Mouse (Mus musculus) CH12.LX (cell line): ENCODE measurements around the gene Ttll10. TPM values are rescaled to one million over a fixed set of nuclear protein-coding genes. Genes with fewer than 3 reads are reported as not detected.

Experiments used
- DNase-seq: peaks from one replicate; pipeline ENCODE4 v3.0.0-alpha.2; 2013; ENCODE audit errors: extremely low read depth
- H3K27ac ChIP-seq: 2 replicates; pipeline ENCODE4 v1.5.1; 2012; ENCODE audit warnings: low read depth, mild to moderate bottlenecking, control low read depth, moderate library complexity; ENCODE audit not compliant: insufficient read depth
- H3K27me3 ChIP-seq: replicated peaks from 2 replicates; pipeline ENCODE3; 2012; ENCODE audit warnings: inconsistent platforms
- H3K36me3 ChIP-seq, 2 experiments: replicated peaks in 1 of 2; 2 replicates each; pipeline versions ENCODE3 to v1.6.1; 2012; ENCODE audit warnings: inconsistent platforms in 1 of 2, low read length in 1 of 2, mild to moderate bottlenecking in 1 of 2, mixed read lengths in 1 of 2, moderate library complexity in 1 of 2; ENCODE audit not compliant: control insufficient read depth in 1 of 2, insufficient read depth in 1 of 2
- H3K4me1 ChIP-seq, 2 experiments: 2 replicates each; pipeline ENCODE4 v1.6.1; 2012; ENCODE audit warnings: inconsistent platforms in 1 of 2, moderate library complexity in 1 of 2; ENCODE audit not compliant: insufficient read depth in 2 of 2, control insufficient read depth in 1 of 2
- H3K4me2 ChIP-seq: 2 replicates; pipeline ENCODE4 v1.6.1; 2012; ENCODE audit warnings: low read depth, mild to moderate bottlenecking, control low read depth; ENCODE audit not compliant: poor library complexity, insufficient read depth, severe bottlenecking
- H3K4me3 ChIP-seq, 3 experiments: fragments of 150-350 bp in 1 of 3; sonication (generic) in 1 of 3; replicated peaks in 1 of 3; 2 replicates each; pipeline versions ENCODE3 to v1.5.1; 2011 to 2012; ENCODE audit warnings: low read depth in 2 of 3, low read length in 2 of 3, mild to moderate bottlenecking in 2 of 3, moderate library complexity in 2 of 3, control low read depth in 1 of 3, improper control_type of control experiment in 1 of 3, inconsistent platforms in 1 of 3, mixed read lengths in 1 of 3; ENCODE audit not compliant: poor library complexity in 1 of 3
- H3K79me2 ChIP-seq: replicated peaks from 2 replicates; pipeline ENCODE4 v1.6.1; 2012; ENCODE audit warnings: mild to moderate bottlenecking, moderate library complexity; ENCODE audit not compliant: control insufficient read depth, poor library complexity, insufficient read depth, severe bottlenecking; ENCODE audit errors: extremely low read depth
- H3K9ac ChIP-seq: 2 replicates; pipeline ENCODE4 v1.6.1; 2012; ENCODE audit warnings: low read depth, mild to moderate bottlenecking, control low read depth, moderate library complexity; ENCODE audit not compliant: insufficient read depth
- H3K9me3 ChIP-seq: replicated peaks from 2 replicates; pipeline ENCODE3; 2012; ENCODE audit warnings: low read length, inconsistent platforms, mixed read lengths
- BHLHE40 ChIP-seq: IDR thresholded peaks from 2 replicates; pipeline ENCODE4 v1.6.1; 2011; ENCODE audit warnings: mild to moderate bottlenecking, low read depth, low read length, improper control_type of control experiment
- CHD1 ChIP-seq: IDR thresholded peaks from 2 replicates; pipeline ENCODE4 v1.6.1; 2012; ENCODE audit warnings: low read depth, low read length, improper control_type of control experiment, inconsistent platforms
- CHD2 ChIP-seq: IDR thresholded peaks from 2 replicates; pipeline ENCODE4 v1.6.1; 2011; ENCODE audit warnings: low read length, improper control_type of control experiment
- CTCF ChIP-seq, 2 experiments: IDR thresholded peaks in 1 of 2; conservative IDR thresholded peaks in 1 of 2; 2 replicates each; pipeline ENCODE4 v1.5.1; 2011 to 2012; ENCODE audit warnings: low read depth in 2 of 2, low read length in 2 of 2, improper control_type of control experiment in 1 of 2, inconsistent platforms in 1 of 2, mild to moderate bottlenecking in 1 of 2, moderate library complexity in 1 of 2
- E2F4 ChIP-seq: IDR thresholded peaks from 2 replicates; pipeline ENCODE4 v1.6.1; 2011; ENCODE audit warnings: low read depth, low read length, improper control_type of control experiment; ENCODE audit not compliant: insufficient replicate concordance
- ELF1 ChIP-seq: IDR thresholded peaks from 2 replicates; pipeline ENCODE4 v1.6.1; 2014; ENCODE audit warnings: low read depth, mild to moderate bottlenecking, inconsistent platforms, low read length, improper control_type of control experiment
- EP300 ChIP-seq: IDR thresholded peaks from 2 replicates; pipeline ENCODE4 v1.6.1; 2011; ENCODE audit warnings: low read length, improper control_type of control experiment
- ETS1 ChIP-seq: conservative IDR thresholded peaks from 2 replicates; pipeline ENCODE4 v1.6.1; 2012; ENCODE audit warnings: low read depth, mild to moderate bottlenecking, inconsistent platforms, low read length, improper control_type of control experiment, moderate library complexity
- GABPA ChIP-seq: IDR thresholded peaks from 2 replicates; pipeline ENCODE4 v1.6.1; 2012; ENCODE audit warnings: low read depth, low read length, improper control_type of control experiment, inconsistent platforms; ENCODE audit not compliant: insufficient replicate concordance
- HCFC1 ChIP-seq: IDR thresholded peaks from 2 replicates; pipeline ENCODE4 v1.6.1; 2012; ENCODE audit warnings: low read depth, mild to moderate bottlenecking, inconsistent platforms, low read length, improper control_type of control experiment
- IRF4 ChIP-seq: IDR thresholded peaks from 2 replicates; pipeline ENCODE4 v1.6.1; 2014; ENCODE audit warnings: low read depth, mild to moderate bottlenecking, inconsistent platforms, low read length, improper control_type of control experiment
- JUN ChIP-seq: IDR thresholded peaks from 2 replicates; pipeline ENCODE4 v1.6.1; 2011; ENCODE audit warnings: low read depth, mild to moderate bottlenecking, low read length, improper control_type of control experiment, moderate library complexity; ENCODE audit not compliant: insufficient read depth
- JUND ChIP-seq: conservative IDR thresholded peaks from 2 replicates; pipeline ENCODE4 v1.6.1; 2011; ENCODE audit warnings: low read depth, low read length, improper control_type of control experiment
- KAT2A ChIP-seq: IDR thresholded peaks from 2 replicates; pipeline ENCODE4 v1.6.1; 2012; ENCODE audit warnings: low read length, improper control_type of control experiment, inconsistent platforms; ENCODE audit not compliant: insufficient replicate concordance
- MAFK ChIP-seq: IDR thresholded peaks from 2 replicates; pipeline ENCODE4 v1.6.1; 2011; ENCODE audit warnings: low read length, improper control_type of control experiment; ENCODE audit not compliant: insufficient replicate concordance
- MAX ChIP-seq: IDR thresholded peaks from 2 replicates; pipeline ENCODE4 v1.6.1; 2011; ENCODE audit warnings: low read length, improper control_type of control experiment
- MAZ ChIP-seq: IDR thresholded peaks from 2 replicates; pipeline ENCODE4 v1.6.1; 2012; ENCODE audit warnings: low read depth, mild to moderate bottlenecking, inconsistent platforms, low read length, improper control_type of control experiment, moderate library complexity
- MEF2A ChIP-seq: IDR thresholded peaks from 2 replicates; pipeline ENCODE4 v1.6.1; 2014; ENCODE audit warnings: low read depth, mild to moderate bottlenecking, inconsistent platforms, low read length, improper control_type of control experiment, borderline replicate concordance
- MXI1 ChIP-seq: IDR thresholded peaks from 2 replicates; pipeline ENCODE4 v1.6.1; 2011; ENCODE audit warnings: mild to moderate bottlenecking, low read depth, low read length, improper control_type of control experiment
- MYC ChIP-seq: IDR thresholded peaks from 2 replicates; pipeline ENCODE4 v1.6.1; 2011; ENCODE audit warnings: low read depth, mild to moderate bottlenecking, improper control_type of control experiment, low read length
- NELFE ChIP-seq: IDR thresholded peaks from 2 replicates; pipeline ENCODE4 v1.6.1; 2011; ENCODE audit warnings: low read depth, low read length, improper control_type of control experiment
- NRF1 ChIP-seq: IDR thresholded peaks from 2 replicates; pipeline ENCODE4 v1.6.1; 2014; ENCODE audit warnings: low read depth, mild to moderate bottlenecking, inconsistent platforms, low read length, improper control_type of control experiment, moderate library complexity
- PAX5 ChIP-seq: IDR thresholded peaks from 2 replicates; pipeline ENCODE4 v1.6.1; 2012; ENCODE audit warnings: low read length, inconsistent platforms, mixed read lengths
- POLR2A ChIP-seq: IDR thresholded peaks from 2 replicates; pipeline ENCODE4 v1.6.1; 2011; ENCODE audit warnings: low read depth, mild to moderate bottlenecking, improper control_type of control experiment, low read length
- POLR2AphosphoS2 ChIP-seq: IDR thresholded peaks from 2 replicates; pipeline ENCODE4 v1.6.1; 2011; ENCODE audit warnings: low read depth, low read length, improper control_type of control experiment
- RAD21 ChIP-seq: IDR thresholded peaks from 2 replicates; pipeline ENCODE4 v1.6.1; 2011; ENCODE audit warnings: low read depth, mild to moderate bottlenecking, low read length, improper control_type of control experiment, moderate library complexity
- RCOR1 ChIP-seq: conservative IDR thresholded peaks from 2 replicates; pipeline ENCODE4 v1.6.1; 2012; ENCODE audit warnings: low read depth, mild to moderate bottlenecking, inconsistent platforms, low read length, improper control_type of control experiment
- SIN3A ChIP-seq: IDR thresholded peaks from 2 replicates; pipeline ENCODE4 v1.6.1; 2012; ENCODE audit warnings: low read length, improper control_type of control experiment, inconsistent platforms
- SMC3 ChIP-seq: IDR thresholded peaks from 2 replicates; pipeline ENCODE4 v1.6.1; 2011; ENCODE audit warnings: low read depth, low read length, improper control_type of control experiment
- TBP ChIP-seq: conservative IDR thresholded peaks from 2 replicates; pipeline ENCODE4 v1.6.1; 2011; ENCODE audit warnings: low read depth, low read length, improper control_type of control experiment
- TCF12 ChIP-seq: IDR thresholded peaks from 2 replicates; pipeline ENCODE4 v1.6.1; 2014; ENCODE audit warnings: low read depth, mild to moderate bottlenecking, inconsistent platforms, low read length, improper control_type of control experiment
- UBTF ChIP-seq: IDR thresholded peaks from 2 replicates; pipeline ENCODE4 v1.6.1; 2012; ENCODE audit warnings: low read depth, mild to moderate bottlenecking, inconsistent platforms, low read length, improper control_type of control experiment, moderate library complexity
- USF1 ChIP-seq: IDR thresholded peaks from 2 replicates; pipeline ENCODE4 v1.6.1; 2014; ENCODE audit warnings: low read depth, mild to moderate bottlenecking, inconsistent platforms, low read length, improper control_type of control experiment
- USF2 ChIP-seq: conservative IDR thresholded peaks from 2 replicates; pipeline ENCODE4 v1.6.1; 2011; ENCODE audit warnings: low read depth, low read length, improper control_type of control experiment
- ZC3H11A ChIP-seq: IDR thresholded peaks from 2 replicates; pipeline ENCODE4 v1.6.1; 2012; ENCODE audit warnings: low read depth, mild to moderate bottlenecking, inconsistent platforms, low read length, improper control_type of control experiment
- ZKSCAN1 ChIP-seq: IDR thresholded peaks from 2 replicates; pipeline ENCODE4 v1.6.1; 2012; ENCODE audit warnings: low read depth, inconsistent platforms, low read length, improper control_type of control experiment, borderline replicate concordance
- ZMIZ1 ChIP-seq: IDR thresholded peaks from 2 replicates; pipeline ENCODE4 v1.6.1; 2012; ENCODE audit warnings: low read depth, mild to moderate bottlenecking, inconsistent platforms, low read length, improper control_type of control experiment
- ZNF384 ChIP-seq: IDR thresholded peaks from 2 replicates; pipeline ENCODE4 v1.6.1; 2012; ENCODE audit warnings: low read depth, low read length, improper control_type of control experiment, inconsistent platforms
- dilution Hi-C: fragments of 300-500 bp; cut with MboI; formaldehyde crosslinking; loops from 2 replicates; pipeline ENCODE4 v1.14.3; 2020; ENCODE audit warnings: low sequenced_read_pairs; ENCODE audit not compliant: extremely low pct_unique_long_range_greater_than_20kb, extremely low pct_ligation_motif_present
- in situ Hi-C: fragments of 300-500 bp; cut with MboI; formaldehyde crosslinking; loops from 3 replicates; pipeline ENCODE4 v1.14.3; 2019; ENCODE audit warnings: low sequenced_read_pairs, low pct_ligation_motif_present, low pct_unique_long_range_greater_than_20kb, mixed read lengths
- polyA plus RNA-seq: library from polyadenylated mRNA; unstranded; fragments of >175 nt; gene quantifications from 2 replicates; pipeline ENCODE4 v1.2.1, GENCODE M21; 2012; ENCODE audit warnings: low read depth; ENCODE audit not compliant: insufficient read length
- total RNA-seq, 2 experiments: library from RNA; depleted of rRNA; stranded (reverse); fragments of 300-350 nt in 1 of 2; fragments of >200 nt in 1 of 2; gene quantifications; 2 replicates each; pipeline ENCODE4 v1.2.3; 2012 to 2014

Gene Ttll10
- total and polyA plus RNA-seq, 3 experiments, result 0.04 TPM; not detected in 2

- Histone ChIP-seq H3K4me1 (peaks cover 11 to 41% of the 10 kb centered on the region in 2 experiments), H3K9ac (peak overlapping the region; percentile 84)
These were observed 66.2 kb downstream of the Ttll10 start for GRCm38 (mm10) chr4:155992906-155993547.

GRCm38 (mm10) chr4:155992241-155992905, 66.8 kb downstream of the Ttll10 start, which contains the start of the genes B3galt6 and Sdf4:
B3galt6 (minus strand) TSS chr4:155992649.
Sdf4 (plus strand) TSS chr4:155992872.
- H3K4me2 ChIP-seq, result peak within 1 kb of the TSS; percentile 82
- H3K9me3 ChIP-seq, result peaks cover 4% of the 10 kb centered on the region
- H3K79me2 ChIP-seq, result peaks cover 44% of the 10 kb centered on the region
- H3K4me3 ChIP-seq, result peak within 1 kb of the TSS; percentile 84 to 99 (median 89)
- H3K27me3 ChIP-seq, result no peaks in the 10 kb centered on the region
- dilution Hi-C loops (no loop called here), in situ Hi-C loops (no loop called here)
- H3K27ac ChIP-seq, result peak within 1 kb of the TSS; percentile 90
- DNase-seq, result peak; percentile 90
- H3K4me1 ChIP-seq, result peaks cover 11 to 41% of the 10 kb centered on the region in 2 experiments
- H3K9ac ChIP-seq, result peak within 1 kb of the TSS; percentile 84
- H3K36me3 ChIP-seq, result peaks cover 13 to 37% of the 10 kb centered on the region in 2 experiments
- TF ChIP-seq KAT2A (peak; percentile 61; the same call in 1 of the 2 replicates), IRF4 (peak; percentile 53; the same call in 1 of the 2 replicates), ELF1 (peak; percentile 71), MEF2A (peak; percentile 67; the same call in 1 of the 2 replicates), TCF12 (peak; percentile 53; the same call in 1 of the 2 replicates), MXI1 (peak; percentile 100), CTCF (conservative IDR thresholded peaks at IDR 0.05 in 1 of 2, IDR thresholded peaks at IDR 0.05 in 1 of 2; ENCODE audit: low read depth in 2 of 2, low read length in 2 of 2) (peak in 1 of 2 experiments; percentile 65; a peak in 2 of 4 replicates), UBTF (0 out of 2 replicates have a peak, but pooled peaks have one; percentile 71), USF1 (peak; percentile 70), NELFE (peak; percentile 77), SIN3A (peak; percentile 96), ZMIZ1 (peak; percentile 78; the same call in 1 of the 2 replicates), SMC3 (peak; percentile 15), EP300 (no peak), PAX5 (no peak)

More at GRCm38 (mm10) chr4:155992906-155993547, 66.2 kb downstream of the Ttll10 start:
- H3K9me3 ChIP-seq, result peaks cover 4% of the 10 kb centered on the region
- dilution Hi-C loops (no loop called here), in situ Hi-C loops (no loop called here)
- peak overlapping the region; percentile 85 for H3K27ac ChIP-seq
- TF ChIP-seq RAD21, result no peak
- TF ChIP-seq POLR2A, result peak; percentile 73
- no peak for TF ChIP-seq POLR2AphosphoS2
- no peak for TF ChIP-seq MAFK
- TF ChIP-seq MYC, result no peak
- TF ChIP-seq HCFC1, result peak; percentile 92
- TF ChIP-seq SIN3A, result peak; percentile 34; the same call in 1 of the 2 replicates
- TF ChIP-seq USF1, result peak; percentile 98
- TF ChIP-seq MXI1, result no peak
- no peak for TF ChIP-seq MAZ
- TF ChIP-seq NRF1, result peak; percentile 78
- TF ChIP-seq ELF1, result peak; percentile 100
- no peak for TF ChIP-seq PAX5
- peak; percentile 84; the same call in 1 of the 2 replicates for TF ChIP-seq KAT2A
- peak; percentile 73 for TF ChIP-seq TBP
- no peak for TF ChIP-seq MEF2A
- no peak for TF ChIP-seq JUND
- peak; percentile 32; the same call in 1 of the 2 replicates for TF ChIP-seq BHLHE40
- TF ChIP-seq ZC3H11A, result no peak
- TF ChIP-seq CTCF (conservative IDR thresholded peaks at IDR 0.05 in 1 of 2, IDR thresholded peaks at IDR 0.05 in 1 of 2; ENCODE audit: low read depth in 2 of 2, low read length in 2 of 2), result no peak
- TF ChIP-seq SMC3, result no peak
- TF ChIP-seq ZNF384, result peak; percentile 89
- TF ChIP-seq IRF4, result peak; percentile 53; the same call in 1 of the 2 replicates
- TF ChIP-seq ZMIZ1, result no peak
- no peak for TF ChIP-seq ETS1
- 0 out of 2 replicates have a peak, but pooled peaks have one; percentile 18 for TF ChIP-seq CHD2
- TF ChIP-seq MAX, result peak; percentile 92
- no peak; the same call in 1 of the 2 replicates for TF ChIP-seq GABPA
- no peak for TF ChIP-seq RCOR1
- TF ChIP-seq UBTF, result peak; percentile 86
- peak; percentile 85; the same call in 1 of the 2 replicates for TF ChIP-seq TCF12
- TF ChIP-seq ZKSCAN1, result no peak
- TF ChIP-seq JUN, result no peak
- no peak for TF ChIP-seq EP300
- TF ChIP-seq NELFE, result peak; percentile 46; the same call in 1 of the 2 replicates
- TF ChIP-seq E2F4, result no peak
- TF ChIP-seq CHD1, result no peak
- TF ChIP-seq USF2, result peak; percentile 96
- TF ChIP-seq, all 38 proteins: peak for 17
- peak; percentile 93 for DNase-seq
- H3K27me3 ChIP-seq, result no peaks in the 10 kb centered on the region
- peaks cover 48% of the 10 kb centered on the region for H3K79me2 ChIP-seq
- peaks cover 19 to 44% of the 10 kb centered on the region in 2 experiments for H3K36me3 ChIP-seq
- H3K4me3 ChIP-seq, result peak overlapping the region; percentile 81 to 99 (median 89)
- no peak overlapping the region for H3K4me2 ChIP-seq
